Mouse (Mus musculus): Measurements from ENCODE around the gene Igf2bp1. TPM values are rescaled to one million over a fixed set of nuclear protein-coding genes. Genes with fewer than 3 reads are reported as not detected.

Gene Igf2bp1
- total and polyA plus RNA-seq, 2 experiments from 2014 or later, result 3.4 to 4.5 TPM

- 62% methylated on average over 9 of the region's 9 CpGs for WGBS
- Histone ChIP-seq H3K4me3 (ENCODE audit: low read depth, low read length) (no peak overlapping the region), H3K36me3 (replicated peaks; ENCODE audit: control insufficient read depth, insufficient read depth, low read length) (peaks cover 16% of the 10 kb centered on the region), H3K4me2 (ENCODE audit: low read depth, low read length) (no peak overlapping the region), H3K9ac (replicated peaks; ENCODE audit: low read depth, low read length) (no peak overlapping the region), H3K4me1 (ENCODE audit: control insufficient read depth, insufficient read depth) (no peaks in the 10 kb centered on the region), H3K27ac (ENCODE audit: low read depth) (no peak overlapping the region), H3K9me3 (replicated peaks; ENCODE audit: control insufficient read depth, low read length) (no peaks in the 10 kb centered on the region), H3K27me3 (ENCODE audit: control insufficient read depth, insufficient read depth, low read length) (no peaks in the 10 kb centered on the region)
- ATAC-seq (ENCODE audit: insufficient read depth, low read depth) (no peak), DNase-seq (ENCODE audit: low spot score) (no peak)
- TF ChIP-seq EP300 (IDR thresholded peaks at IDR 0.05; ENCODE audit: low read depth) (no peak), CTCF (IDR thresholded peaks at IDR 0.05; ENCODE audit: low read depth) (no peak)
These were observed 47.5 kb downstream of the Igf2bp1 start for GRCm38 (mm10) chr11:95958251-95958650.

GRCm38 (mm10) chr11:95957407-95957806, 48.3 kb downstream of the Igf2bp1 start:
- Histone ChIP-seq H3K4me3 (ENCODE audit: low read depth, low read length) (no peak overlapping the region), H3K27me3 (ENCODE audit: control insufficient read depth, insufficient read depth, low read length) (no peaks in the 10 kb centered on the region), H3K4me1 (ENCODE audit: control insufficient read depth, insufficient read depth) (no peaks in the 10 kb centered on the region), H3K9me3 (replicated peaks; ENCODE audit: control insufficient read depth, low read length) (no peaks in the 10 kb centered on the region), H3K9ac (replicated peaks; ENCODE audit: low read depth, low read length) (no peak overlapping the region), H3K36me3 (replicated peaks; ENCODE audit: control insufficient read depth, insufficient read depth, low read length) (peaks cover 7% of the 10 kb centered on the region; the same call in 1 of the 2 replicates), H3K27ac (ENCODE audit: low read depth) (no peak overlapping the region), H3K4me2 (ENCODE audit: low read depth, low read length) (no peak overlapping the region)
- WGBS, result 84% methylated on average over 7 of the region's 7 CpGs
- DNase-seq (ENCODE audit: low spot score) (no peak), ATAC-seq (ENCODE audit: insufficient read depth, low read depth) (no peak)
- TF ChIP-seq CTCF (IDR thresholded peaks at IDR 0.05; ENCODE audit: low read depth), result no peak
- no peak for TF ChIP-seq EP300 (IDR thresholded peaks at IDR 0.05; ENCODE audit: low read depth)

GRCm38 (mm10) chr11:95953313-95953712, 52.4 kb downstream of the Igf2bp1 start:
- Histone ChIP-seq H3K27ac (ENCODE audit: low read depth) (no peak overlapping the region), H3K4me3 (ENCODE audit: low read depth, low read length) (no peak overlapping the region), H3K27me3 (ENCODE audit: control insufficient read depth, insufficient read depth, low read length) (no peaks in the 10 kb centered on the region), H3K4me1 (ENCODE audit: control insufficient read depth, insufficient read depth) (no peaks in the 10 kb centered on the region), H3K36me3 (replicated peaks; ENCODE audit: control insufficient read depth, insufficient read depth, low read length) (no peaks in the 10 kb centered on the region), H3K4me2 (ENCODE audit: low read depth, low read length) (no peak overlapping the region), H3K9me3 (replicated peaks; ENCODE audit: control insufficient read depth, low read length) (no peaks in the 10 kb centered on the region), H3K9ac (replicated peaks; ENCODE audit: low read depth, low read length) (no peak overlapping the region)
- no peak for ATAC-seq (ENCODE audit: insufficient read depth, low read depth)
- 83% methylated on average over 5 of the region's 5 CpGs for WGBS
- DNase-seq (ENCODE audit: low spot score), result no peak
- TF ChIP-seq CTCF (IDR thresholded peaks at IDR 0.05; ENCODE audit: low read depth), result no peak
- TF ChIP-seq EP300 (IDR thresholded peaks at IDR 0.05; ENCODE audit: low read depth), result no peak

- Histone ChIP-seq H3K27ac (ENCODE audit: low read depth) (no peak overlapping the region), H3K36me3 (replicated peaks; ENCODE audit: control insufficient read depth, insufficient read depth, low read length) (no peaks in the 10 kb centered on the region), H3K4me2 (ENCODE audit: low read depth, low read length) (no peak overlapping the region), H3K9me3 (replicated peaks; ENCODE audit: control insufficient read depth, low read length) (no peaks in the 10 kb centered on the region), H3K27me3 (ENCODE audit: control insufficient read depth, insufficient read depth, low read length) (no peaks in the 10 kb centered on the region), H3K4me1 (ENCODE audit: control insufficient read depth, insufficient read depth) (no peaks in the 10 kb centered on the region), H3K4me3 (ENCODE audit: low read depth, low read length) (no peak overlapping the region), H3K9ac (replicated peaks; ENCODE audit: low read depth, low read length) (no peak overlapping the region)
- WGBS, result 49% methylated on average over 13 of the region's 13 CpGs
- no peak for TF ChIP-seq EP300 (IDR thresholded peaks at IDR 0.05; ENCODE audit: low read depth)
- TF ChIP-seq CTCF (IDR thresholded peaks at IDR 0.05; ENCODE audit: low read depth), result no peak
- no peak for ATAC-seq (ENCODE audit: insufficient read depth, low read depth)
- peak; percentile 12 for DNase-seq (ENCODE audit: low spot score)
These were observed 59.8 kb downstream of the Igf2bp1 start for GRCm38 (mm10) chr11:95945838-95946472.

- Histone ChIP-seq H3K4me1 (ENCODE audit: control insufficient read depth, insufficient read depth) (no peaks in the 10 kb centered on the region), H3K27me3 (ENCODE audit: control insufficient read depth, insufficient read depth, low read length) (no peaks in the 10 kb centered on the region), H3K9me3 (replicated peaks; ENCODE audit: control insufficient read depth, low read length) (no peaks in the 10 kb centered on the region), H3K9ac (replicated peaks; ENCODE audit: low read depth, low read length) (no peak overlapping the region), H3K4me3 (ENCODE audit: low read depth, low read length) (no peak overlapping the region), H3K27ac (ENCODE audit: low read depth) (no peak overlapping the region), H3K4me2 (ENCODE audit: low read depth, low read length) (no peak overlapping the region), H3K36me3 (replicated peaks; ENCODE audit: control insufficient read depth, insufficient read depth, low read length) (no peaks in the 10 kb centered on the region)
- TF ChIP-seq CTCF (IDR thresholded peaks at IDR 0.05; ENCODE audit: low read depth), result peak; percentile 41
- TF ChIP-seq EP300 (IDR thresholded peaks at IDR 0.05; ENCODE audit: low read depth), result no peak
- DNase-seq (ENCODE audit: low spot score) (no peak), ATAC-seq (ENCODE audit: insufficient read depth, low read depth) (no peak)
- WGBS, result 34% methylated on average over 11 of the region's 11 CpGs
These were observed 65.8 kb downstream of the Igf2bp1 start for GRCm38 (mm10) chr11:95939828-95940507.

Measured in heart, postnatal 0 days (tissue).